Mouse (Mus musculus) C2C12 (cell line): ENCODE measurements around the gene Map4k4.

ENCODE experiments used
- CTCF ChIP-seq: IDR thresholded peaks from one replicate; pipeline ENCODE4 v1.5.1; 2011; ENCODE audit not compliant: control insufficient read depth, insufficient read depth, insufficient read length
- USF1 ChIP-seq: IDR thresholded peaks from one replicate; pipeline ENCODE4 v1.6.1; 2011; ENCODE audit warnings: low read depth, mild to moderate bottlenecking, control low read depth, moderate library complexity

- TF ChIP-seq USF1 (no peak), CTCF (no peak)
Observed at GRCm38 (mm10) chr1:40022472-40023135, 121.9 kb downstream of the Map4k4 start.
